Mouse (Mus musculus) ovary, adult 18-20 months (tissue): Measurements from ENCODE around the gene Lrrtm4.

Experiments used
- DNase-seq: peaks from one replicate; pipeline ENCODE4 v3.0.0; 2022; ENCODE audit warnings: low spot score, mixed read lengths

Gene Lrrtm4

DNA sequence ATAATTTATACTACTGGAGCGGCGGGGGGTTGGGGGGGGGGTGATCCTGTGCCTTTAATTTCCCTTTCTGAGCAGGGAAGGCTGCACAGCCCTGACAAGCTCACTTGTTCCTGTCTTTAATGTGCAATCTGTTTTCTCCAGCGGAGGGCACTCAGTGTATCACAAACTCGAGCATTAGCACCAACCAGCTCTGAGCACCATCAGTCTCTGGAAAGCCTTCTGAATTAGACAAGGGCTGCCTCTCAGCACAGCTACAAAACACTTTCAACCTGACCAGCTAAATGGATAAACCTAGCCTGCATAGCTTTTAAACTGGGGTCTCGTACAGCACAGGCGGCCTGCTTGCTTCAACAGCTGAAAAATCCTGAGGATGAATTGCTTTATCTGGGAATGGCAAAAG, at the start of gene Lrrtm4:
Lrrtm4 (plus strand) TSS at position 113 of the 400 bp plus-strand sequence.
- no peak for DNase-seq

DNA sequence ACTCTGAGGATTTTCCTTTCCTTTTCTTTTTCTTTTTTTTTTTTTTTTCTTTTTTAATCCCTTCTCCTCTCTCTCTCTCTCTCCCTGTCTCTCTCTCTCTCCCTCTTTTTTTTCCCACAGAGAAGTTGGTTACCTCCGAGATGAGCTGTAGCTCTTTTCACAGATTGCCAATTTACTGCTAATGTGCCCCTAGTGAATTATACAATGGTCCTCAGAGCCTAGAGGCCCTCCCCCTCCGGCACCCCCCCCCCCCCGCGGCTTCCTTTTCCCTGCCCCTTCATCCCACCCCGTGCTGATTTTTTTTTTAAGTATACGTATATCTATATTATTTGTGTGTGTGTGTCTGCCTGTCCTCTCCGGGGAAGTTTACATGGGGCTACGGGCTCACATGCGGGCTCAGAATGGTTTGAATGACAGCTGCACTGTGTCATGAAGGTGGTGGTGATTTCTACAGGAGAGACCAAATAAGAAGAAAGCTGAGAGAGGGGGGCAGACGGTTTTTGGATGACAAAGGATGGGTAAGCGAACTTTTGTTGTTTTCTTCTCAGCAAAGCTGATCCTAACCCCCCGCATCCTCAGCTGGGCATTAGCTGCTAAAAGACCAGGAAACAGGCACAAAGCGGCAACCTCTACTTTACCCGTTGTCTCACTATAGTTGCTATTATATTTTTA, 648 bp downstream of the Lrrtm4 start:
- no peak for DNase-seq

DNA sequence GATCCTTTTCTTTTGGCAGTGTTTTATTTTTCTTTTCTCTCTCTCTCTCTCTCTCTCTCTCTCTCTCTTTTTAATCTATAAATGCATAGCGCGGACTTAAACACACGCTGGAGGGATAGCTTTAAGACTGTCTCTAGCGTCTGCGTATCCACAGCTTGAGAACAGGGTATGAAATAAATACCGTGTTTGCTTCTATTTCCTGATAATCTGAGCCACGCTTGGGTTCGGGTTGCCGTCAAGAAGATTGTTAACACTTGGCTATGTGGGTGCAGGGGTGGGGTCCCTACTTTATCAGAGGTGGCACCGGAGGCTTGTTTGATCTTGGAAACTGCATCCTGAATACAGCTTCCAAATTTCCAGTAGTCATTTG, 1.2 kb downstream of the Lrrtm4 start:
- DNase-seq = no peak

DNA sequence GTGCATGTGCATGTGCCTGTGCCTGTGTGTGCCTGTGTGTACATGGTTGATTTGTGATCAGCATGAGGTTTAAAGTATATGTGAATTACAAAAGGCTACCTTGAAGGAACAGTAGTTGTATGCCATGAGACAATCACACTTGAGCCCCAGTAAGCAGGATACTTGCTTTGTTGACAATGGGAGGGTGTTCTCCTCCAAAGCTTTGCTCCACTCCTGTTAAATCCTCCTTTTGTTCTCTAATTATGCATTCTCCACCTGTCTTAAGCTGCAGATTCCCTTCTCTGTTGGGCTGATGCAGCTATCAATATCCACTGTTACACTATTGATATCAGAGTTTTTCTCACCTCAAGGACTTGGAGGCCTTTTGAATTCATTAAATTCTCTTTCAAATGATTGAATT, 38.2 kb downstream of the Lrrtm4 start:
- DNase-seq = no peak

DNA sequence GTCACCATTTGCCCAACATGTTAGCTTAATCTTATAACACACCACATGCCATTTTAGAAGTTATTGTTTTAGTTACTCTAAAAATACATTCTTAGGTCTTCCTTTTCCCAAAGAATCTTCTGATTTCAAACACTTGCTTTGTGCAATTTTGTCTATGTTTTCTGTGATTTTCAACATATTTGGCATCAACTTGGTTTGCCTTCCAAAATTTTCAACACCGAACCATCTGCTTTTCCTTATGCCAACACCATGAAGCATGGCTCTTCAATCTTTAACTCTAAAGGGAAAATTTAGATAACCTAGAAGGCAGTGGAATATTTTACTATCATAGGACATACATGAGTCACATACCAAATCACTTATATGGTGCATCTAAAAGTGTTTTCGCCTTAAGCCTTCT, 59.3 kb downstream of the Lrrtm4 start:
- no peak for DNase-seq

DNA sequence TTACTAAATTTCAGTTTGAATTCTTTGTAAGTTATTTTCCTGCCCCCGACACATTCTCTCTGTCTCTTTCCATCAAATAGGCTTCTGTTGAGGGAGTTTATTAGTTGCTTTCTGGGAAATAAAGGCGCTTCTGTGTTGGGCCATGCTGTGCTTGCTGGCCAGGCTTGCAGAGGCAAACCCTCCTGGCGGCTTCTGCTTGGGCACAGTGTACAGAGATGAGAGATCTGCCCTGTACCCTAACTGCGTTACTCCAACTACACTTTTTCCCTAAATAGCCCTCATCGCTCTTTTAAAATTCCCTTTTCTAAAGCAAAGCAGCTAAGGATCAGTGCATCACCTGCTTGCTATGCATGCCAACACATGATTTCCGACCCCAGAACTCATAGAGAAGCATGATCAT, 60.6 kb downstream of the Lrrtm4 start:
- DNase-seq = no peak

DNA sequence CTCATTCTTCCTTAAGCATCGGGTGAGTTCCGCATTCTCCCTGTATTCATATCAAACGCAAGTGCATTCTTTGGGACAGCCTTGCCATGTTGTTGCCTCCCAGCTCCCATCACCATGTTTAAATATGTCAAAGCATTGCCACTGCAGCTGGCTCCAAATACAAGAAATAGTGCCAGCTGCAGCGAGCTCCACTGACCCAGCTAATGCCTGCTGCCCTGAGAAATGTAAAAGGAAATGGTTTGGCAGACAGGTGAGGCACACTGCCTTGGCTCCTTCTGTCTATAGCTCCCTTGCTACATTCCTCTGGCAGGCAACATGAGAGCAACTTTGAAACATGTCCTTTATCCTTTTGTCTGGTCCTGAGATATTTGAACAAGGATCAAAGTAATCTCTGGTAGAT, 76.2 kb downstream of the Lrrtm4 start:
- no peak for DNase-seq

DNA sequence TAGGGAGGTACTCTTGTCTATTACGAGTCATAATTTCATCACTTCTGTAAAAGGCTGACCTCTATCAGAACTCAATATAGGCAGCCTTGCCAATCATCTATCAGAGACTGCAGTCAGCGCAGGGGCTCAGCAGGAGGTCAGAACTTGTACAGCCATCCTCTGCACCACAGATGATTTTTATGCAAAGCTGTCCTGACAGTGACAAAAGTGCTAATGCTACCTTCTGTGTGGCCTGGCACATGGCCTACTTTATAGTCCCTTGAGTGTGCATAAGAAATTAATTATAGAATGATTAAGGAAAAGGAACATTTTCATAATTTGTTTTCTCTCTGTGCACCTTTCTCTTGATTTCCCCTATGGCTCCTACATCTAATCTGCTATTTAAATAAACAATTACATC, 86.7 kb downstream of the Lrrtm4 start:
- no peak for DNase-seq

DNA sequence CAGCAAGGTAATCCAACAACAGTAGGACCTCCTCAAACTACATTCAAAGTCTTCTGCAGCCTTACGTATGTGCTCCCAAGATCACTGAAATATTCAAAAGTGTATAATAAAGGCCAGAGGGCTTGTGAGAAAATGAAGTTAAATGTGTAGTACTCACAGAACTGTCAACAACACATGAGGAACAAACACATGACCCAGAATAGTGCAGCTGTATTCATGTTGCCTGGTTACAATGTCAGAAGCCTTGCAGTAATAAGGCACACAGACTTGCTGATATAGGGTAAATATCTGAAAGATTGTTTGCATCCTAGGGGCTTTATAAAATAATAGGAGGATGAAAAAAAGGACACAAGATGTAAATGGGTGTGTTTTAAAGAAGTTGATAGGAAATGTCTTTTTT, 87.2 kb downstream of the Lrrtm4 start:
- DNase-seq = no peak

DNA sequence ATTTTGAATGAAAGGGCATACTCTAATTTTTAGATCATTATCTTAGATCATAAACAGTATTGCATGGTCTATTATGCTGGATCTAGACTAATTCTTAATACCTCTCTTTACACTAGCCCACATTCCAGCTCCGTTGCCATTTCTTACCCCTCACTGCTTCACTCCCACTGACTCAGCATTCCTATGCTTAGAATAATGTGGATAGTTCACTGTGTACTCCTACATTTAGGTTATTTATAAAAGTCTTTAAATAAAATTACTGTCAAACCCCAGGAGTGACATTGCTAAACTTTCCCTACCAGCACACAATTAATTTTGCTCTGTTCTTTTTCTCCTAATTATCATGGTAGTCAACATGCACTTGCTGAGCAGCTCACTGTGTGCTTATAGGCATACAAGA, 107.7 kb downstream of the Lrrtm4 start:
- DNase-seq = no peak

DNA sequence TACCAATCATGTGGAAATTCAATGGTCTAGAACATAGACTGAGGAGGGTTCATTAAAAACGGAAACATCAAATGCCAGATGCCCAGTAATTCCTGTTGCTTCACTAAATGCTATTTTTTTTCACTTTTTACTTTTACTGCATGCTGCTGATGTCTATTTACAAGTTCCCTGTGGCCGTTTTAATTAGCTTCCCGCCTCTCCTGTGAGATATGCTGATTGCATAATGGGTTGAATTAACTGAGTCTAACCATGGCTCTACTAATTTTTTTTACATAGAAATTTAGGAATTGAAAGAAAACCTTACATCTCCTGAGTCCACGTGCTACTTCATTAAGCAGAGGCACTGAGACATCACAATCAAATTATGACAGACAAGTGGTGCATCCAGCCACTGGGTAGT, 143.9 kb downstream of the Lrrtm4 start:
- no peak for DNase-seq

DNA sequence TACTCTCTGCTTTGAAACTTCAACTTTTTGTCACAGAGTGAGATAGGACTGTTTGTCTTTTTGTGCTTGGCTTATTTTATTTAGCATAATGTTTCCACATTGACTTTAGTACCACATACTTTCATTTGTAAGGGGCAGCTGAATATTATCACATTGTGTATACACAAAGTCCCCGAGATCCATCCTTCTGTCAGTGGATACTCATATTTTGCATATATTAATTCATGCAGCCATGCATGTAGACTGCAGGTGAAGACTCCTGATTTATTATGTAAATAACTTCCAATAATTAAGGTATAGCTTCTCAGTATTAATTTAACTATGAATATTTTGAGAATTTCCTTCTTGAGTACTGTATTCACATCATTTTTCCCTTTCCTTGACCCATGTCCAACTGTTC, 163.2 kb downstream of the Lrrtm4 start:
- DNase-seq = no peak

DNA sequence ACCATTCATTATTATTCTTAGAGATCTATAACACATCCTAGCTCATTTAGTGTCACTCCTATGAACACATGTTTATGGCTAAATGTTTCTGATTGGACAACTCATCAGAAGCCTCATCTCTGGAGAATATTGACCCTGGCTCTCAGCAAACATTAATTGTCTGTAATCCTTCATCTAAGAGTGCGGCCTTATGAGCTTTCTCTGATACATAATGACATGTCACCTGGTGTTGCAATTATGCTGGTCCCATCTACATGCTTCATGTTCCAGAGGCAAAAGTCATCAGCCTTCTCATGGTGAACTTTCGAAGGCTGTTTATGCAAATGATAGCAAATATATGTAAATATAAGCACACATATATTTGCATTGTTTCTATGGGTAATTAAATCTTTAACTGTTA, 163.7 kb downstream of the Lrrtm4 start:
- no peak for DNase-seq

DNA sequence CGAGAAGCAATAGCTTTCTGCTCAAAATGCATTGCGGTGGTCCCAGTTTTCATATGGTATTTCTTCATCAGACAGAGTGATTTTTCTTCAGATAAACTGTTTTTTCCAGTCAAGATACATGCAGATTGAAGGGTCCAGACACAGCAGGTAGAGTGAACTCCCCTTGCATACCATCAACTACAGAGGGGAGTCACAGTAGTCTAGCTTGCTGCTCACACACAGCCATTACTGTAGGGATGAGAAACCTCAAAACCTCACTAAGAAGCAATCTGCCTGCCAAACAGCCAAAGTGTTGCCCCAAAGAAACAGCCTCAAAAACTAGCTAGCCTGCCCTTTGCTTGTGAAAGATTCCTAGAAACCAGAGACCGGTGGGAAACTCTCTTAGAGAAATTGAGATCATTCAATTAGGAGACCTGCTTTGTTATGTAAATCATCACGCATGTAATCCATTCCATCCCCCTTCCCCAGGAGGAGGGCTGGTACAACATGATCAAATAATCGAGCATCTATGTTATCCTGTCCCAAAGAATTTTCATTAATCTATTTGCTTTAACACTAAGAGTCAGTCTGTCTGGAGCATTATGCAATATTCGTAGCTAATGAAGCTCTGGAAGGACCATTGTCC, 166.9 kb downstream of the Lrrtm4 start:
- DNase-seq = no peak

DNA sequence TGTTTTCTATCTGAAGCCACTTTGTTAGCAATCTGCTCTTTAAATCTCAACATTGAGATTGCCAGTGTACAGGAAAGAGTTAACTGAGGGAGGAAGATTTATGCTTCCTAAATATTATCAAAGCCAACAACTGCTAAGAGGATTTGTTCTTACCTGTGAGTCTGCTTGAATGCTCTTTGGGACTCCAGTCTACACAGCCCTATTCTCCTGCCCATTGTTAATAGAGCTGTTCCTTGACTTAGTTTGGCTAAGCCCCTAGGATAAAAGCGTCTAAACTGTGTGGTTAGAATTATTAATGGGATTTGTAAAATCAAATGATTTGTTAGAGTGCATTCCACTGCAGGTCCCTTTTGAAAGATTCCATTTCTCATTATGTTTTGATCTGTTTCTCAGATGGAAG, 168.1 kb downstream of the Lrrtm4 start:
- DNase-seq = no peak

DNA sequence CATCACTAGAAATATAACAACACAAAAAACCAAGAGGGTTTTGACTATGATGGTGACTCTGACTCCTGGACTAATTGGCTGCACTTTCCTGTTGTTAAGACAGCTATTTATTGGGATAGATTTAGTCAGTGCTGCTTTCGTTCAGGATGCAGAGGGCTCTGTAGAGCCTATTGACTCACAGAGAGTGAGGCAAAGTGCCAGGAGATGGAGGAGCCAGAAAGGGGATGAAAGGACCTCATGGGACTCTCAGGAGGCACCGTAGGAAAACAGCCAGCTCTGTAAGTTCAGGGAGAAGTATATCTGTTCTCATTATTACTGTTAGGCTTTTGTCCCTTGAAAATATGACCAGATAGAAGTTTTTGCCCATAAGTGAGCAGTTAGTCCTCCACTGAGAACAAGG, 190.8 kb downstream of the Lrrtm4 start:
- DNase-seq = no peak

DNA sequence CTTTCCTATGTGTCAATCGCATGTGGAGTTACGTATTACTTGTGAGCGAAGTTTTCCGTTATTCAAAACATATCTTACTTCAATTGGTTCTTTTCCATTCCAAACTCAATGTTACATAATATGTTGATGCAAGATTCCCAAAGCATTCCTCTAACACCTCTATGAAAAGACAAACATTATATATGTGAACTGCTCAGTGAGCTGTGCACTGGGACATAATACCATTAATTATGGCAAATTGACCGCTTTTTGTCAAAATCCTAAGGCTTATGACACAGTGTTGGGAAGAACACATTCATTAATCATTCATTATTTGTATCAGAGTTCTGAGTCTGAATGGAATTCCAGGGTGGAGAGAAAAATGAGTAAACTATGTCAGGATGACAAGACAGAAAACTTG, 191.6 kb downstream of the Lrrtm4 start:
- no peak for DNase-seq

DNA sequence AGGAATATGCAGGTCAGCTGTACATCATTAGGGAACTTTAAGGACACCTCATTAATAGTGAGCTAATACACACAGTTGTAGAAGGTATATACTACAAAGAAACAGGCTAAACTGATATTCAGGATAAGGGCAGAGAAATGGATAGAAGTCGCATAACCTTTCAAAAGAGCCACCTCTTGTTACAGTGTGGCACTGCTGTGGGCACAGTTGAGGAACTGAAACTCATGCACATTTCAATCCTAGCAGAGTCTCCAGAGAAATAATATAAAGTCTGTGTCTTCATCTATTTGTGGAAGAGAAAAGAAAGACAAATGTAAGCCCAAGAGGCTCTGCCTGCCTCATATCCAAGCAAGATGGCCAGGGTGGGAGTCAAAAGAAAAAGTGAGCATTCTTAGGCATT, 242.9 kb downstream of the Lrrtm4 start:
- DNase-seq = no peak

DNA sequence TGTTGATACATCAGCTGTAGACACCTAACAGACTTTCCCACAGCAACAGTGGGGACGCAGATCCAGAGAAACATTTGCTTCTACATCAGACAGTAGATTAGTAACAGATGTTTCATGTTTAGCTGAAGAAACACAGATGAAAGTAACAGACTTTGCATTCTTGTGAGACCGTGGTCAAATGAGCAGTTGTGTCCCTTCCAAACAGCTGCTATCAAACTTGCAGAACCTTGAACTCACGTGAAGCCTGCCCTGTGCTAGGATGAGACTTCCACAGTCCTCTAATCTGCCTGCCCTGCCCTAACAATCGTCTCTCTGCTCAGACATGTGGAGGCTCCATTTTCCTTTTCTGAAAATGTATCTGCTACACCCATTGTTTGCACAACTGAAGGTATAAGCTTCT, 245.3 kb downstream of the Lrrtm4 start:
- DNase-seq = no peak

DNA sequence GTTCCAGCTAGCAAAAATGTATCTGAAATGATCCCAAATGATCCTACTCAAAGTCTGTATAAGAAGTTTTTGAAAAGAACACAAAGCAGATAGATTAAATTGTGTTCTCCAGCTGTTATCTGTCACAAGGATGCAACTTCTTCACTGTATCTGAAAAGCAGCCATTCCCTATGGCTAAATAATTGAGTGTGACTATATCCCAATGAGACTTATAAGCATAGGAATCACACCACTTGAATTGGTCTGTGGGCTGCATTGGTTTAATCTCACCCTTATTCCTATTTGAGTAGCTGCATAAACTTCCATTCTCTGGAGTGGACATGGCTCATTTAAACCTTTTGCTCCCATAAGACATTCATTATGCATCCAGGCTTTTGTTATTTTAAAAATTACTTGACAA, 245.9 kb downstream of the Lrrtm4 start:
- no peak for DNase-seq

DNA sequence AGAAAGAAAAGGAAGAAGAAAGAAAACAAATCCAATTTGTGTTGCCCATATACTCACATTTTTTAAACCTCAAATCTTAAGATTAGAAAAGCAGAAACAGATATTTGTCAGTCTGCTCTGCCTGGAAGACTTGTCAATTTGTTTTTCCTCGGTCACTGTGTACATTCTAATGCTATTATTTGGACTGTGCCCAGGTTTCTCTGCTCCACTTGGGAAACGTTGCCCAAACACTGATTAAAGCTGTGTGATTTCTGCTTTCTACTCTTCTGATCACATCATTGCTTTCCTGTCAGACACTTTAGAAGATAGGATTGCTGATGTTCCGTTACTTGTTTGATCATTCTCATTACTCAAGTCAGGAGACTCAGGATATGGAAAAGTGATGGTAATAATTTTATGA, 247.1 kb downstream of the Lrrtm4 start:
- no peak for DNase-seq

DNA sequence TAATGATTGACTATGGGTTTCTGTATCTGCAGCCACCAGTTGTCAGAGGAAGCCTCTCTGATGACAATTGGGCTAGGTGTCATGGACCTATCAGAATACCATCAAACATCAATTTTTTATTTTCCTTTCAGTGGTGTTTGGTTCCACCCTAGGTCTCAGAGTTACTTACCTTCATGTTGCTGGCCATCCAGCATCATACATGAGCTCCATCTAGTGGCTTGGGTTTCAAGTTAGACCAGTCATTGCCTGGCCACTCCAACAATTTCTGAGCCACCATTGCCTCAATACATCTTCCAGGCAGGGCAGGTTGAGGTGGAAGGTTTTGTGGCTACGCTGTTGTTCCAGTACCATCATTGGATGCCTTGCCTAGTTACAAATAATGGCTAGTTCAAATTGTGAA, 268.3 kb downstream of the Lrrtm4 start:
- no peak for DNase-seq

DNA sequence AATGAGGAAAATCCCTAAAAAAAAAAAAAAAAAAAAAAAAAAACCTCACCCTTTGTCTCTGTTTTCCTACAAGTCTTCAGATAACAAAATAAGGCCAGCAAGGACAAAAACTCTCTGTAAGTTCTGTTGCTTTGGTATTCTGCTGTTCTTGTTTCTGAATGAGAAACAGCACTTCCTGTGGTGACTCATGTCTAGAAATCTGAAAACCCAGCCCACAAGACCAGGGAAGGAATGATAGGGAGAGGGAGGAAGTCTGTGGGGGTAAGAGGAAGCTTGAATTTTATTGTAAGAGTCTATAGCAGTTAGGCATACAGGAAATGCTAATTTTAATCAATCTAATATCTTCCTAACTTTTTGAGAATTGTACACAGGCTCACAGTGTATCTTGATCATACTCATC, 283.2 kb downstream of the Lrrtm4 start:
- no peak for DNase-seq

DNA sequence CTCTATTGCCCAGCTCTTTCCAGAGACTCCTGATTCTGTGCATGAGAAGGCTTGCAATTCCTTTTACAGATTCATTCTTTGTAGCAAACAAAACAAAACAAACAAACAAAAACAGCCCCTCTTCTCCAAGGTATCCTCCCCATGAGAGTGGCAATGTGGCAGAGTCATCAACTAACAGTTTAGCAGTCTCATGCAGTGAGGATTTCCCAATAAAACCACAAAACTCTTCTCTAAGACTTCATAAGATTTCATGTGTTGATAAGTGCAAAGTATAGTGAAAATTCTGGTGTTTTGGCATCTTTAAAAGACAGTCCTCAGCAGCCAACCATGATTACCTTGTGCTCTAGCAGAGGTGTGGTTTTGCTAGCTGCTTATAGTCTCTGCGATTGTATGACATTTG, 284.9 kb downstream of the Lrrtm4 start:
- DNase-seq = no peak
